Mouse (Mus musculus) myocyte (in vitro differentiated cells): Measurements from ENCODE around the gene Dohh. TPM values are rescaled to one million over a fixed set of nuclear protein-coding genes. Genes with fewer than 3 reads are reported as not detected.
A peak's percentile ranks its signal among the peaks of the same experiment; 100 is the strongest.

ENCODE experiments used
- H3K27me3 ChIP-seq: one replicate; pipeline ENCODE4 v1.6.1; 2011; ENCODE audit not compliant: control insufficient read depth, insufficient read depth, insufficient read length
- H3K36me3 ChIP-seq: one replicate; pipeline ENCODE4 v1.6.1; 2011; ENCODE audit not compliant: control insufficient read depth, insufficient read depth
- H3K4me2 ChIP-seq: one replicate; pipeline ENCODE4 v1.6.1; 2011; ENCODE audit warnings: low read depth, control low read depth
- H3K4me3 ChIP-seq: one replicate; pipeline ENCODE4 v1.5.1; 2011; ENCODE audit warnings: mild to moderate bottlenecking, control low read depth, moderate library complexity
- H3K79me2 ChIP-seq: one replicate; pipeline ENCODE4 v1.6.1; 2011; ENCODE audit not compliant: control insufficient read depth, insufficient read depth
- H3ac ChIP-seq: one replicate; pipeline ENCODE4 v1.6.1; 2011; ENCODE audit not compliant: control insufficient read depth, insufficient read length
- CEBPB ChIP-seq: IDR thresholded peaks from 2 replicates; pipeline ENCODE4 v1.6.1; 2011; ENCODE audit warnings: mild to moderate bottlenecking, moderate library complexity; ENCODE audit not compliant: poor library complexity, insufficient read depth, severe bottlenecking
- E2F4 ChIP-seq: IDR thresholded peaks from one replicate; pipeline ENCODE4 v1.6.1; 2011; ENCODE audit warnings: mild to moderate bottlenecking, control low read depth, moderate library complexity; ENCODE audit not compliant: insufficient read depth
- MAX ChIP-seq: IDR thresholded peaks from one replicate; pipeline ENCODE4 v1.6.1; 2011; ENCODE audit warnings: low read depth, mild to moderate bottlenecking, control low read depth
- MYOD1 ChIP-seq, 3 experiments: IDR thresholded peaks; one replicate each; pipeline ENCODE4 v1.6.1; 2011; ENCODE audit warnings: control low read depth in 2 of 3, low read depth in 2 of 3, mild to moderate bottlenecking in 2 of 3, moderate library complexity in 1 of 3; ENCODE audit not compliant: insufficient read length in 2 of 3, control insufficient read depth in 1 of 3
- MYOG ChIP-seq, 3 experiments: IDR thresholded peaks; one replicate each; pipeline ENCODE4 v1.6.1; 2011; ENCODE audit warnings: control low read depth in 2 of 3, low read depth in 2 of 3, mild to moderate bottlenecking in 2 of 3; ENCODE audit not compliant: insufficient read length in 2 of 3, control insufficient read depth in 1 of 3, insufficient read depth in 1 of 3
- POLR2A ChIP-seq: IDR thresholded peaks from one replicate; pipeline ENCODE4 v1.6.1; 2011; ENCODE audit warnings: low read depth, mild to moderate bottlenecking, control low read depth, moderate library complexity; ENCODE audit not compliant: insufficient read length
- POLR2AphosphoS2 ChIP-seq: IDR thresholded peaks from one replicate; pipeline ENCODE4 v1.6.1; 2011; ENCODE audit warnings: low read depth, control low read depth; ENCODE audit not compliant: insufficient read length
- REST ChIP-seq: IDR thresholded peaks from one replicate; pipeline ENCODE4 v1.6.1; 2011; ENCODE audit warnings: mild to moderate bottlenecking, control low read depth, moderate library complexity; ENCODE audit not compliant: insufficient read depth, insufficient read length
- SRF ChIP-seq: IDR thresholded peaks from one replicate; pipeline ENCODE4 v1.6.1; 2011; ENCODE audit warnings: low read depth; ENCODE audit not compliant: control insufficient read depth, insufficient read length
- TCF12 ChIP-seq: IDR thresholded peaks from one replicate; pipeline ENCODE4 v1.6.1; 2011; ENCODE audit warnings: mild to moderate bottlenecking, control low read depth; ENCODE audit not compliant: poor library complexity, insufficient read depth, severe bottlenecking
- TCF3 ChIP-seq: IDR thresholded peaks from one replicate; pipeline ENCODE4 v1.6.1; 2011; ENCODE audit warnings: low read depth, control low read depth; ENCODE audit not compliant: insufficient read length
- USF1 ChIP-seq: IDR thresholded peaks from one replicate; pipeline ENCODE4 v1.6.1; 2011; ENCODE audit warnings: low read depth, mild to moderate bottlenecking, control low read depth, moderate library complexity
- polyA plus RNA-seq: library from polyadenylated mRNA; unstranded; fragments of >200 nt; fragmentation: generic; extraction: Trizol; gene quantifications from one replicate; pipeline ENCODE4 v1.2.1, GENCODE M21; 2012; ENCODE audit warnings: missing spikeins

Dohh gene
- polyA plus RNA-seq, 1 experiment, result 103 TPM

DNA sequence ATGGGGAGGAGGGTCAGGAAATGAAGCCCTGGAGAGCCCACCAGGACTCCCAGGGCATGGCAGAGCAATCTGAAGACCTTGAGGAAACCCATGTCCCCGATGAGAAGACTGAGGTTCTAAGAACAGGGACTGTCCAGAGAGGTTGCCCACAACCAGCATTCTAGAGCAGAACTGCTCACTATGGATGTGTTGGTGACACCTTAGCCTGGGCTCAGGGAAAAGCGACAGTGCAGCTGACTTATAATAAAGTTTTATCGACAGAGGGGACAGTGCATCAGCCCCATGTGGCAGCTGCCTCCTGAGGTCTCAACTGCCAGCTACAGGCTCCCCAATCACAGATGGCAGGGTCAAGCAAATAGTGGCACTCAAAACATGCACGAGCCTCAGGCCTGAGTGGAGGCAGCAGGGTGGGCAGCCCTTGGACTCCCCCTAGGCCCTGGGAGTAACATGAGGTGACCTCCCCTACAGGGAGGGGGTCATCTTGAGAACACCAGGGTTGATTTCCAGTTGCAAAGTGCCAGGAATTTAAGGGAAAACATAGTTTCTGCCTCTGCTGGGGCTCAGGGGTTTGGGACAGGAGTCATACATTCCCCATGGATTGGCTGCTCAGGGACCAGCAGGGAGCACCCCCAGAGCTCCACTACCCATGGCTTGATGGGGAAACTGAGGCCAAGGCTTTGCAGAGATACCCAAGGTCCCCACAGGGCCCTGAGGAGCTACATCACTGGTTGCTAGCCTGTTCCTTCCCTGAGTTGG lies 37.0 kb downstream of the Dohh start:
- peaks cover 5% of the 10 kb centered on the region for H3K36me3 ChIP-seq
- no peak overlapping the region for H3ac ChIP-seq
- H3K79me2 ChIP-seq, result peaks cover 86% of the 10 kb centered on the region
- H3K4me2 ChIP-seq, result peak overlapping the region; percentile 77
- no peak overlapping the region for H3K4me3 ChIP-seq
- no peaks in the 10 kb centered on the region for H3K27me3 ChIP-seq
- TF ChIP-seq CEBPB (no peak), USF1 (no peak), TCF3 (no peak), MYOG (IDR thresholded peaks at IDR 0.05; ENCODE audit: control insufficient read depth in 1 of 3, insufficient read depth in 1 of 3, insufficient read length in 2 of 3, low read depth in 2 of 3) (peak in 2 of 3 experiments; percentile 58 to 61), SRF (peak; percentile 22), TCF12 (no peak), REST (no peak), MAX (no peak), POLR2AphosphoS2 (no peak), POLR2A (no peak), E2F4 (no peak), MYOD1 (IDR thresholded peaks at IDR 0.05; ENCODE audit: control insufficient read depth in 1 of 3, insufficient read length in 2 of 3, low read depth in 2 of 3) (peak in 2 of 3 experiments; percentile 25 to 63)

DNA sequence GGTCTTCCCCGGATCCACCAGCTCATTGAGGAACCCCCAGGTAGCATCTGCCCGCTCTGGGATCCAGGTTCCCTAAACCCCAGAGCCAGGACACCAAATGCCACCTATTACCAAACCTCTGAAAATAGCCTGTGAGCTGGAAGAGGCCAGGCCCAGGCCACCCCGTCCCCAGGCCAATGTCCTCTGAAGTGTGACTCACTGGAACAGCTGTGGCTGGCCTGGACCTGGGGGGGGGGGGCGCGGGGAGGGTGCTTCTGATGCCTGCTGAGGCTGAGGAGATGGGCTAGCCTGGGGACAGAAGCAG lies 37.5 kb downstream of the Dohh start:
- peaks cover 5% of the 10 kb centered on the region for H3K36me3 ChIP-seq

DNA sequence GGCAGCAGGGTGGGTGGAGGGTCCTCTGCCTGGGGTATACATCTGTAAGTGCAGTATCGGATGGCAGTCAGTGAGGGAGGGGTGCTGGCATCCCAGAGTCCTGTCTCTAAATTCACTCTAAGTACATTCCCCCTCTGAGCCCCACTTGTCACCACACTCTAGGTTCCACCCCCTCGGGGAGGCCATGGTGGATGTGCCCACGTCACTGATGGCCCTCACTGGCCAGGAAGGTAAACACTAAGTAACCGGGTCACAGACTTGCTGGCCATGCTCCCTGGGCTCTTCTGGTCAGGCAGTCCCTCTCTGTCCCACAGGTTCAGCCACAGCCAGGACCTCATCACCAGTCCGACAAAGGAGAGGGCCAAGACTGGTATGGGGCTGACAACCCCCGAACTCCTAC lies 38.0 kb downstream of the Dohh start:
- H3K4me2 ChIP-seq, result peak overlapping the region; percentile 77
- H3K4me3 ChIP-seq, result no peak overlapping the region
- no peak overlapping the region for H3ac ChIP-seq
- peaks cover 93% of the 10 kb centered on the region for H3K79me2 ChIP-seq
- H3K36me3 ChIP-seq, result peaks cover 5% of the 10 kb centered on the region
- TF ChIP-seq REST (no peak), E2F4 (no peak), CEBPB (no peak), TCF3 (no peak)
- no peaks in the 10 kb centered on the region for H3K27me3 ChIP-seq

More for the DNA sequence above, 37.5 kb downstream of the Dohh start:
- Histone ChIP-seq H3K79me2 (peaks cover 90% of the 10 kb centered on the region), H3K4me2 (peak overlapping the region; percentile 77), H3ac (no peak overlapping the region), H3K4me3 (no peak overlapping the region), H3K27me3 (no peaks in the 10 kb centered on the region)
- TF ChIP-seq MYOD1 (IDR thresholded peaks at IDR 0.05; ENCODE audit: control insufficient read depth in 1 of 3, insufficient read length in 2 of 3, low read depth in 2 of 3) (peak in 2 of 3 experiments; percentile 78 to 93), TCF3 (peak; percentile 43), TCF12 (peak; percentile 67), MYOG (IDR thresholded peaks at IDR 0.05; ENCODE audit: control insufficient read depth in 1 of 3, insufficient read depth in 1 of 3, insufficient read length in 2 of 3, low read depth in 2 of 3) (peak; percentile 59 to 95 (median 83)), USF1 (no peak)

GRCm38 (mm10) chr10:81422661-81423217 lies 38.5 kb downstream of the Dohh start:
- Histone ChIP-seq H3K27me3 (no peaks in the 10 kb centered on the region), H3K36me3 (peaks cover 3% of the 10 kb centered on the region), H3K4me3 (no peak overlapping the region), H3K4me2 (peak overlapping the region; percentile 77), H3K79me2 (peaks cover 98% of the 10 kb centered on the region), H3ac (no peak overlapping the region)
- TF ChIP-seq MYOG (IDR thresholded peaks at IDR 0.05; ENCODE audit: control insufficient read depth in 1 of 3, insufficient read depth in 1 of 3, insufficient read length in 2 of 3, low read depth in 2 of 3) (peak in 1 of 3 experiments; percentile 10), TCF3 (no peak)

DNA sequence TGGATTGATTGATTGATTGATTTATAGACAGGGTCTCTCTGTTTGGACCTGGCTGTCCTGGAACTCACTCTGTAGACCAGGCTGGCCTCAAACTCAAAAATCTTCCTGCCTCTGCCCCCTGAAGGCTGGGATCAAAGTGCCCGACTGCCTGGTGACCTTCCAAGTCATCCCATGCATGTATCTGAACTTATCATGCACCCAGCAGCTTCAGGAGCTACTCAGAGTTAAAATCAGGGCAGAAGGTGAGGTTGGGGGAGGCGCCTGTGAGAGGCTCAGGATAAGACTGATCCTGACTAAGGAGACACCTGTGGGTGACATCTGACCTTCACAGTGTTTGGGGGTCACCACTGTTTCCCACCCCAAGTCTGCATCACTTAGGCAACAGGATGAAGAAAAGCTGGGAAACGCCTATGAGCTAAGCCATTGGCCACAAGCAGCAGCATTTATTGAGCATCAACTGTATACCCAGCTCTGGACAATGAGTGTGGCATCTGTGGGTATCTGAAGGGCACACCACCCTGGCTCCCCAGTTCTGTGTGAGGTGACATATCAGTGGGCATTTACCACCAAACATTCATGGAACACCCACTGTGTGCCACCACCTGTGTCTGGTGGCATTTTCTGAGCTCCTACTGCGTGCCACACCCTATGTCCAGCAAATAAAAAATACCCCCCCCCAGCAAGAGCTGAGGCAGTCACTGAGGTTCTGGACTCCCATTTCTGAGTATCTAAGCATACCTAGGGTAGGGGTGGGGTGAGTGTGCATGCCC lies 39.4 kb downstream of the Dohh start:
- TF ChIP-seq REST (no peak), MYOG (IDR thresholded peaks at IDR 0.05; ENCODE audit: control insufficient read depth in 1 of 3, insufficient read depth in 1 of 3, insufficient read length in 2 of 3, low read depth in 2 of 3) (peak in 1 of 3 experiments; percentile 45), MYOD1 (IDR thresholded peaks at IDR 0.05; ENCODE audit: control insufficient read depth in 1 of 3, insufficient read length in 2 of 3, low read depth in 2 of 3) (peak in 1 of 3 experiments; percentile 12)
- no peak overlapping the region for H3ac ChIP-seq
- peaks cover 97% of the 10 kb centered on the region for H3K79me2 ChIP-seq
- no peaks in the 10 kb centered on the region for H3K36me3 ChIP-seq
- H3K4me3 ChIP-seq, result peak overlapping the region; percentile 91
- no peaks in the 10 kb centered on the region for H3K27me3 ChIP-seq
- H3K4me2 ChIP-seq, result peak overlapping the region; percentile 97
